Comparison of ENCODE assay signal across 13 mouse cellular contexts in genomic region chr1:78817756-78818155, GRCm38 (mm10). TPM values are rescaled to one million over a fixed set of nuclear protein-coding genes. Genes with fewer than 3 reads are reported as not detected.
A peak's percentile ranks its signal among the peaks of the same experiment; 100 is the strongest.
DNase-seq lines count a peak whose midpoint lies in the region; ATAC-seq and TF ChIP-seq lines count a peak whose summit lies in the region.
"Had no signal": no experiment of that assay in that cellular context is flagged by ENCODE, and none has a peak within 500 bp of the region (broad histone marks: within the 10 kb centered on the region; RNA-seq: fewer than 3 reads in every experiment).

No protein-coding gene starts in this region.

- no peaks in the 10 kb centered on the region for H3K36me3 ChIP-seq in kidney, embryonic 15.5 days
- H3K36me3 ChIP-seq in testis, adult 2 months (ENCODE audit: control insufficient read depth, insufficient read depth, low read length), result no peaks in the 10 kb centered on the region
- H3K36me3 ChIP-seq in stomach, postnatal 0 days (ENCODE audit: control insufficient read depth, insufficient read depth, low read length), result no peaks in the 10 kb centered on the region

- no peak overlapping the region for H3K9ac ChIP-seq in kidney, embryonic 15.5 days
- H3K9ac ChIP-seq in stomach, postnatal 0 days (ENCODE audit: low read length), result peak overlapping the region; percentile 52

- no peak for ATAC-seq in kidney, embryonic 15.5 days (replicated peaks; ENCODE audit: low FRiP score)
- ATAC-seq in stomach, postnatal 0 days (ENCODE audit: low FRiP score, low TSS enrichment), result no peak

- no peaks in the 10 kb centered on the region for H3K27me3 ChIP-seq in kidney, embryonic 15.5 days
- no peaks in the 10 kb centered on the region for H3K27me3 ChIP-seq in testis, adult 2 months (ENCODE audit: control insufficient read depth, insufficient read depth, low read length)
- no peaks in the 10 kb centered on the region for H3K27me3 ChIP-seq in stomach, postnatal 0 days (ENCODE audit: control insufficient read depth, insufficient read depth, low read length)

- H3K9me3 ChIP-seq in kidney, embryonic 15.5 days (replicated peaks), result no peaks in the 10 kb centered on the region
- H3K9me3 ChIP-seq in stomach, postnatal 0 days (ENCODE audit: control insufficient read depth, low read length), result no peaks in the 10 kb centered on the region

- peak overlapping the region; percentile 64 for H3K4me3 ChIP-seq in gastrocnemius, adult 2 months
- peak overlapping the region; percentile 13 for H3K4me3 ChIP-seq in kidney, embryonic 15.5 days (replicated peaks)
- peak overlapping the region; percentile 19 for H3K4me3 ChIP-seq in testis, adult 2 months (ENCODE audit: control insufficient read depth, low read depth, low read length)
- H3K4me3 ChIP-seq in stomach, postnatal 0 days (ENCODE audit: low read depth, low read length), result peak overlapping the region; percentile 33

- no peak for DNase-seq in gastrocnemius, adult 2 months
- no peak for DNase-seq in gastrocnemius, adult 8-10 months (ENCODE audit: low spot score in 2 of 2)
- no peak for DNase-seq in kidney, postnatal 10 days
- no peak for DNase-seq in testis, postnatal 14 days (ENCODE audit: low spot score)
- no peak for DNase-seq in stomach, postnatal 0 days (ENCODE audit: low spot score)
- DNase-seq in gastrocnemius, postnatal 36 days, result no peak
- DNase-seq: cerebellum, postnatal 36 days; lung, postnatal 36 days; midbrain, embryonic 14.5 days; retina, postnatal 1 day; thymus, postnatal 36 days had no signal

- intact Hi-C loops in gastrocnemius, adult 2 months (cut with DNase I), result no loop called here
- intact Hi-C loops in gastrocnemius, postnatal 36 days (cut with DNase I), result no loop called here

- TF ChIP-seq EP300 in stomach, postnatal 0 days (optimal IDR thresholded peaks at IDR 0.05), result no peak

- H3K4me2 ChIP-seq in kidney, embryonic 15.5 days, result peak overlapping the region; percentile 41
- peak overlapping the region; percentile 47 for H3K4me2 ChIP-seq in stomach, postnatal 0 days (replicated peaks; ENCODE audit: low read depth)

- TF ChIP-seq POLR2A in testis, adult 2 months (IDR thresholded peaks at IDR 0.05; ENCODE audit: control insufficient read depth, low read depth, low read length), result no peak

- H3K27ac ChIP-seq in gastrocnemius, adult 2 months, result peak overlapping the region; percentile 76
- H3K27ac ChIP-seq in kidney, embryonic 15.5 days, result 0 out of 2 replicates have a peak overlapping the region, but pooled peaks have one; percentile 86
- H3K27ac ChIP-seq in testis, adult 2 months (ENCODE audit: control insufficient read depth, insufficient read depth, low read depth, low read length), result no peak overlapping the region
- H3K27ac ChIP-seq in stomach, postnatal 0 days (replicated peaks), result peak overlapping the region; percentile 59; the same call in 1 of the 2 replicates

- WGBS in kidney, embryonic 15.5 days, result 82% methylated on average over 16 of the region's 16 CpGs
- WGBS in stomach, postnatal 0 days, result 81% methylated on average over 16 of the region's 16 CpGs

- no peak for TF ChIP-seq CTCF in gastrocnemius, adult 2 months (IDR thresholded peaks at IDR 0.05)
- TF ChIP-seq CTCF in testis, adult 2 months (IDR thresholded peaks at IDR 0.05; ENCODE audit: control insufficient read depth, insufficient read depth, insufficient replicate concordance, low read depth, low read length), result no peak
- no peak for TF ChIP-seq CTCF in stomach, postnatal 0 days (IDR thresholded peaks at IDR 0.05; ENCODE audit: low read depth)

- H3K4me1 ChIP-seq in kidney, embryonic 15.5 days, result peaks cover 61% of the 10 kb centered on the region
- H3K4me1 ChIP-seq in testis, adult 2 months (ENCODE audit: control insufficient read depth, insufficient read depth, low read length), result peaks cover 6% of the 10 kb centered on the region
- peaks cover 7% of the 10 kb centered on the region; the same call in 1 of the 2 replicates for H3K4me1 ChIP-seq in stomach, postnatal 0 days (replicated peaks; ENCODE audit: control insufficient read depth, insufficient read depth)

RNA-seq across cellular contexts. Expression of gene Kcne4, which starts 1.2 kb away (rescaled TPM):
- 1 to 10 TPM in 1 of 2 experiments, under 1 TPM in 1; 0.61 to 1.3 TPM for total RNA-seq in gastrocnemius, adult 2 months (2021)
- under 1 TPM; 0.46 to 0.91 (median 0.71) TPM for total RNA-seq in gastrocnemius, adult 8-10 months (2022)
- polyA plus RNA-seq in kidney, embryonic 15.5 days (2015; fragmentation: Nextera tagmentation; extraction: Ambion mirVana), result 7.3 and 7.7 TPM in 2 replicates
- 0.96 and 1.1 TPM in 2 replicates for polyA plus RNA-seq in testis, adult 2 months (2012; rRNA removed)
- 13.8 and 15.0 TPM in 2 replicates for polyA plus RNA-seq in stomach, postnatal 0 days (2015; fragmentation: Nextera tagmentation; extraction: Ambion mirVana)
- under 1 TPM; 0.30 to 0.84 TPM for total RNA-seq in gastrocnemius, postnatal 36 days (2021)

Comparison
In these comparisons a context has a peak if more than half of its experiments do, and no peak if none do; other contexts are left out.
1. H3K4me3 ChIP-seq: peak in every context shown above with its lines; median percentile 64 in gastrocnemius, adult 2 months; 33 in stomach, postnatal 0 days; 19 in testis, adult 2 months; 13 in kidney, embryonic 15.5 days.